Mouse (Mus musculus) CH12.LX (cell line): ENCODE results near the gene Dpysl5.

ENCODE experiments used
- CHD2 ChIP-seq: IDR thresholded peaks from 2 replicates; pipeline ENCODE4 v1.6.1; 2011; ENCODE audit warnings: low read length, improper control_type of control experiment
- CTCF ChIP-seq, 2 experiments: IDR thresholded peaks in 1 of 2; conservative IDR thresholded peaks in 1 of 2; 2 replicates each; pipeline ENCODE4 v1.5.1; 2011 to 2012; ENCODE audit warnings: low read depth in 2 of 2, low read length in 2 of 2, improper control_type of control experiment in 1 of 2, inconsistent platforms in 1 of 2, mild to moderate bottlenecking in 1 of 2, moderate library complexity in 1 of 2
- ELF1 ChIP-seq: IDR thresholded peaks from 2 replicates; pipeline ENCODE4 v1.6.1; 2014; ENCODE audit warnings: low read depth, mild to moderate bottlenecking, inconsistent platforms, low read length, improper control_type of control experiment
- EP300 ChIP-seq: IDR thresholded peaks from 2 replicates; pipeline ENCODE4 v1.6.1; 2011; ENCODE audit warnings: low read length, improper control_type of control experiment
- IRF4 ChIP-seq: IDR thresholded peaks from 2 replicates; pipeline ENCODE4 v1.6.1; 2014; ENCODE audit warnings: low read depth, mild to moderate bottlenecking, inconsistent platforms, low read length, improper control_type of control experiment
- JUND ChIP-seq: conservative IDR thresholded peaks from 2 replicates; pipeline ENCODE4 v1.6.1; 2011; ENCODE audit warnings: low read depth, low read length, improper control_type of control experiment
- KAT2A ChIP-seq: IDR thresholded peaks from 2 replicates; pipeline ENCODE4 v1.6.1; 2012; ENCODE audit warnings: low read length, improper control_type of control experiment, inconsistent platforms; ENCODE audit not compliant: insufficient replicate concordance
- MAFK ChIP-seq: IDR thresholded peaks from 2 replicates; pipeline ENCODE4 v1.6.1; 2011; ENCODE audit warnings: low read length, improper control_type of control experiment; ENCODE audit not compliant: insufficient replicate concordance
- MAZ ChIP-seq: IDR thresholded peaks from 2 replicates; pipeline ENCODE4 v1.6.1; 2012; ENCODE audit warnings: low read depth, mild to moderate bottlenecking, inconsistent platforms, low read length, improper control_type of control experiment, moderate library complexity
- NRF1 ChIP-seq: IDR thresholded peaks from 2 replicates; pipeline ENCODE4 v1.6.1; 2014; ENCODE audit warnings: low read depth, mild to moderate bottlenecking, inconsistent platforms, low read length, improper control_type of control experiment, moderate library complexity
- POLR2A ChIP-seq: IDR thresholded peaks from 2 replicates; pipeline ENCODE4 v1.6.1; 2011; ENCODE audit warnings: low read depth, mild to moderate bottlenecking, improper control_type of control experiment, low read length
- RCOR1 ChIP-seq: conservative IDR thresholded peaks from 2 replicates; pipeline ENCODE4 v1.6.1; 2012; ENCODE audit warnings: low read depth, mild to moderate bottlenecking, inconsistent platforms, low read length, improper control_type of control experiment
- SIN3A ChIP-seq: IDR thresholded peaks from 2 replicates; pipeline ENCODE4 v1.6.1; 2012; ENCODE audit warnings: low read length, improper control_type of control experiment, inconsistent platforms

GRCm38 (mm10) chr5:30825166-30825565 lies 113.8 kb downstream of the Dpysl5 start:
- TF ChIP-seq JUND: no peak
- TF ChIP-seq CTCF (conservative IDR thresholded peaks at IDR 0.05 in 1 of 2, IDR thresholded peaks at IDR 0.05 in 1 of 2; ENCODE audit: low read depth in 2 of 2, low read length in 2 of 2): no peak
- no peak for TF ChIP-seq RCOR1
- no peak for TF ChIP-seq KAT2A
- no peak for TF ChIP-seq MAFK
- TF ChIP-seq IRF4: no peak
- no peak for TF ChIP-seq NRF1
- TF ChIP-seq POLR2A: no peak
- no peak for TF ChIP-seq ELF1
- no peak for TF ChIP-seq CHD2
- no peak for TF ChIP-seq SIN3A
- no peak for TF ChIP-seq MAZ
- TF ChIP-seq EP300: no peak
